Mouse (Mus musculus) megakaryocyte-erythroid progenitor cell, adult 5-6 weeks (primary cell): ENCODE data around the gene Slc12a7. TPM values are rescaled to one million over a fixed set of nuclear protein-coding genes. Genes with fewer than 3 reads are reported as not detected.

Experiments used
- ATAC-seq: replicated peaks from 2 replicates; pipeline ENCODE4 v1.8.0; 2016; ENCODE audit warnings: mild to moderate bottlenecking, inconsistent platforms; ENCODE audit not compliant: severe bottlenecking, poor library complexity, low FRiP score, low TSS enrichment
- total RNA-seq, 2 experiments: library from RNA; stranded (forward) in 1 of 2; stranded (reverse) in 1 of 2; fragments of 200-1000, 215-1000 nt in 1 of 2; fragments of >200 nt in 1 of 2; fragmentation: Nextera tagmentation in 1 of 2; gene quantifications; 2 replicates each; pipeline ENCODE4 v1.2.3; 2014 to 2017

Slc12a7 gene
- total RNA-seq, 2 experiments from 2014 or later: 3.5 to 13.3 TPM

DNA sequence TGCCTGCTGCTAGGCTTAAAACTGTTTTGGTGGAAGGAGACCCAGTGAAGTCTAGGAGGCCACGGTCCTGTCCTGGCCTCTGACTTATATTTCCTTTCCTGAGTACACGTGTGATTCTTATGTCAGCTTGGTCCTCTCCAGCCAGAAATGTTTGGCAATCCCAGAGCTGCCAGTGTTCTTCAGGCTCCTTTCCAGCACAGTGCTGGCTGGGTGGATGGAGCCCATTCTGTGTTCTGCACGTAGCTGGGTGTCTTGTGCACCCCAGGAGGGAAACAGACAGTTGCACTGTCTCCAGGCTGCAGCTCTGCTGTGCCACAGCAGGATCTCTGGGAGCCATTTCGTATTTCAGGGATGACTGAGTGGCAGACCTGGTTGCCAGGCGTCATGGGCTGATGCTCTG is 66.2 kb downstream of the Slc12a7 start:
- ATAC-seq: no peak

DNA sequence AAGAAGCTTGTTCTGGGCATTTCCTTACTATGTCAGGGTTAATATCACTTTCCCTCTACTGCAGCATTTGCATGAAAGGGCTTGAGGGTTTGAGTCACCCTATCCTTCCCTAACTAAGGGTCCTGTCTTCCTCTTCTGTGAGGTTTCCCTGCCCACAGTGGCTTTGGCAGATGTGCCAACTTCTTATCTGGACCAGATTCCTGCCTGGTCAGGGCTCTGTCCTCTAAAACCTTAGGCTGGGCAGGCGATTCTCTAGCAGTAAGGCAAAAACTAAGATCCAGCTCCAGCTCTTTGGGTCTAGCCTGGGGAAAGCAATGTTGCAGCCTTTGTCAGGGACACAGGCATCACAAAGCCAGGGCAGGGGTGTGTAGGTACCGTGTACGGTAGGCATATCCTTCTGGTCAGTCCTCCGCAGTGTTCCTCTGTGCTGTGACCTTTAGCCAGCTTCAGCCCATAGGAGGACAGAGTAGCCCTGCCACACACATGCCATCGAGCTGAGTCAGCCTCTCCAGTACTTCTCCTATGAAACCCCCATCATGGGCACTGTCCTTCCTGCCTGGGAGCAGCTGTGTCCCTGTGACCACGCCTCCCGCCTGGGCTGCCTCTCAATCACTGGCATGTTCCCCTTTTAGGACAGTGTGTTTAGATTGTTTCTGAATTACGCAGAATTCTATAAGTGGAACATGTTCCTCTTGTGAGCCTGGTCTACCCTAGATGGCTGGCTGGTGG is 70.7 kb downstream of the Slc12a7 start:
- ATAC-seq: no peak

DNA sequence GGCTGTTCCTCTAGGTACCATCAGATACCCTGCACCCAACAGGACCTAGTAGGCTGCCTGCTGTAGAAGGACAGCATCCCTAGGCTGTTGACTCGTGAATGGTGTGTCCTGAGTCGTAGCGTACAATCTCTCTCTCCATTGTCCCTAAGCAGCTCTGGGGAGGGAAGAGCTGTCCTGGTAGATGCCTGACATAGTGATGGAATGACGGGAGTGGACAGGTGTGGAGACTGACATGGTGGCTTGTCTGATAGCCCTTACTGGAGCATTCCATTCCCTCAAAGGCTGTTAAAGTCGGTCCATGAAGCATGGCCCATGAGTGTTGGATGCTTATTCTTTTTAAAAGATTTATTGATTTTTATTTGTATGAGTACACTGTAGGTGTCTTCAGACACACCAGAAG is 72.0 kb downstream of the Slc12a7 start:
- ATAC-seq: no peak

DNA sequence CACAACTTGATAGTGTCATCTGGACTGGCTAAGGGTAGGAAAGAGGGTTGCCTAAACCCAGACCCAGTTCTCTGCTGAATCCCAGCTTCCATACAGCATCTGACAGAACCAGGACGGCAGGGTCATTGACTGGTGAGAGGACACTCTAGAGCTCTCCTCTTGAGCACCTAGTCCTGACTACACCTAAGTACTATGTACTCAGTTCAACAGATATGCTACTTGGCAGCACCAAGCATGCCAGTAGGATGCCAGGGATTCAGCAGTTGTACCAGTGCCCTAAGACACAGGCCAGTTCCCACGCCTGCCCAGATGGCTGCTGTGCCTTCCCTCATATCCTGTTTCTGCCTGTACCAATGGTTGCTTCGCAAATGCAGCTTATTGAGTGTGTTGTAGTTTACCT is 80.0 kb downstream of the Slc12a7 start:
- ATAC-seq: no peak

DNA sequence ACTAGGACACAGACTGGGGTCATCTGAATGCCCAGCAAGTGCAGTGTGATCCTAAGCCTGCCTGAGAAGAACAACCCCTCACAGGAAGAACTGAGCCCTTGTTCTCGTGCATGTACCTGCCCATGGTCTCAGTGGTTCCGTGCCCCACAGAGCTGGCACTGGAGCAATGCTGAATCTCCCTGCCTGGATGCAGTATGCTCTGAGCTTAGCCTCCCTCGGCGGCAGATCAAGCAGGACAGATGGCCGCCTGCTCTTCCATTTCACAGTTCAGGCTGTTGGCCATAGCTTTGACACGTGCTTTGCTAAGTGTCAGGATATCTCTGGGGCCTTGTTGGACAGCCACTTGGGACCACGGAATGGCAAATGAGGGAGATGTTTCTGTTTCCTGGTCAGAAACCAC is 81.3 kb downstream of the Slc12a7 start:
- no peak for ATAC-seq

DNA sequence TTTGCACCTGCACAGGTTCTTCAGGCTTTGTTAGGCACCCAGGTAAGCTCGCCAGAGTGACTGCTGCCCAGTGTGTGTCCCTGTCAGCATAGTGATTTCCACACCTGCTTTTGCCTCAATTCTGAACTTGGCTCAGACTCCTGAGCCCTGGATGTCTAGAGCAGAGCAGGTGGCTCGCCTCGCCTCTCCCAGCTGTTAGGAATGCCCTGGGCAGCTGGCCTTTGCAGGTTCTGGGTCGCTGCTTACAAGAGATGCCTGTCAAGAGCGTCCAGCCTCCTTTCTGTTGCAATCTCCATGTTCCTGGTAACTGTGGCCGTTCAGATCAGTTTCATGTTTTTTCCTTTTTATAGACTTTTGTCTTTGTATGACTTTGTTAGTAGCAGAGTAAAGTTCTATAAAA is 83.4 kb downstream of the Slc12a7 start:
- no peak for ATAC-seq

DNA sequence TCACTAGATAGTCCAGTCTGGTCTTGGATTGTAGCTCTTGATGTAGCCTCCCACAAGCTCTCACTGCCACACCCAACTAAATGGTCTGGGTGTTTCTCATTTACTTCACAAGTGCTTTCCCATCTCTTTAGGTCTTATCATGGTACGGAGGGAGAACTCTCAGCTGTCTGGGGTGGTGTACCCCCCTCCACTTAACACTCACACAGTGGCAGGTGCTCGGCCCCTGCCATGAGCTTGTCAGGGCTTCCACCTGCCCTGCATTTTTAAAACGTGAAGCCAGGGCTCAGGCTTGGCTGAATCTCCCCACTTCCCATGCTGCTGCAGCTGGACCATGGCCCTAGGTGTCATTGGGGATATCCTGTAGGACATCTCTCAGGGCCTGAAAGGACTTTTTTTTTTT is 86.0 kb downstream of the Slc12a7 start:
- no peak for ATAC-seq

DNA sequence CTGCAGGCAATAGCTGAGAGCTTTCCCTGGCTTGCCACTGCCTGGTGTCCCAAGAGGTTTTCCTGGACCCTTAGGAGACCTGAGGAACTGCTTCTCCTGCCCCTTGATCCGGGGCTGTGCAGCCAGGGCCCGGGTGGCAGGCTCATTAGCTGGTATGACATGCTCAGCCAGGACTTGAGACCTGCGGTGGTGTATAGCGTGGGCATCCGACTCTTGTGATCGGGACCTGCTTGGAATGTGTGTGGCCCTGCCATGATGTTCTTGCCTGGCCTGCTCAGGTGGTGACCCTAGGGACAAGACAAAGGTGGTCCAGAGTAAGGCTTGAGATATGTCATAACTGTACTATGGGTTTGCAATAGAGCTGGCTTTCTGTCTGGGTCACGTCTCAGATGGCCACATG is 88.4 kb downstream of the Slc12a7 start:
- ATAC-seq: no peak

DNA sequence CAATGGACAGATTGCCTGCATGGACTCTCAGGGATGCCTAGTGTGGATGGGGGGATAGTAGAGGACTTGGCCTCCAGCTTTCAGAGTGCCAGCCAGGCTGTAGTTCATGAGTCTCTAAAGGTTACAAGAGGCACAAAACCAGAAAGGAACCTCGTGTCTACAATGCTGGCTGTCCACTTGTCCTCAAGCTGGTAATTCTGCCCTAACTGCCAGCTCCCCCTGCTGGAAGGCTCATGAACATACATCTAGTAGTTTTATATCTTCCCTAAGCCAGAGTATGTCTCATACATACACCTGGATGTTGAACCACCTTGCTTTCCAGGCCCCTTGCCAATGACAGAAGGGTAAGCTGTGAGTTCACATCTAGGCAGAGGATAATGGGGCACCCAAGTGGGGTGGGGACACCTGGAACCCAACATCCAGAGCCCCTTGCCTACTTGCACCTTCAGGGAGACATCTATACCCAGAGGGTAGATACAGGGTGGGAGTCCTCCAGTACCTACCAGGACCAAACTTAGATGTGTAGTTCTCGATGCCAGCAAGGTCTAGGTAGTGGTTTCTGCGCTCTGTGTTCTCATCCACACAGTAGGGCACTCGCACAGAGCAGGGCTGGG is 89.4 kb downstream of the Slc12a7 start:
- peak; percentile 63 for ATAC-seq

DNA sequence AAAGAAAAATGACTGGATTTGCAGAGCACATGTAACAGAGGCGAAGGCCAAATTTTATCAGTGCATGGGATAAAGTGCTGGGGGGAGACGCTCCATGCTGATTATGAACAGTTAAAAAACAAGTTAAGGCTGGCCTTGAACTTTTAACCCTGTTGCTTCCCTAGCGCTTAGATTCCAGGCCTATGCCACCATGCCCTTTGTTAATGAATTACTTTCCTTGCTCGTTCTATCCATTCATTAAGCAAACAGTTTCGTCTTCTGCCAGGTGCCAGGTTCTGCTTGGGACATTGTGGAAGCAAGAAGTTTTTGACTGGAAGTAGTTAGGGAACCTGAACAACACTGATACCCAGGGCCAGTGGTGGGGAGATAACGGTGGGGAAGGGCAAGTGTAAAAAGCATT is 90.8 kb downstream of the Slc12a7 start:
- no peak for ATAC-seq

DNA sequence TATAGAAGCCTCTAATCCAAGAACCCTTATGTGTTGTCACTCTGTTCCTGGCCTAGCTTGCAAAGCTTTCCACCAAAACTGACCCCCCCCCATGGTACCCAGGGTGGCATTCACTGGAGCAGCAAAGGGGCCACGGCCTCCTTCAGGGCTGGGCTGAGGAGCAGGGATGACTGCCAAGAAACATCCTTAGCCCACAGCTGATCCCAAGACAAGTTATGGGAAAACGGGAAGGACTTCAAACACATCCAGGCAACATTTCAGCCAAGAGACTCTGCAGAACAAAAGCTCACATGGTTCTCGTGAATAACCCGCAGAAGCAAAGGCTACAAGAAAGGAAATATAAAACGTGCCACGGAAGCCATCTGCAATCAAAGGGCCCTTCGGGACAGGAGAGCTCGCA is 94.3 kb downstream of the Slc12a7 start:
- no peak for ATAC-seq

DNA sequence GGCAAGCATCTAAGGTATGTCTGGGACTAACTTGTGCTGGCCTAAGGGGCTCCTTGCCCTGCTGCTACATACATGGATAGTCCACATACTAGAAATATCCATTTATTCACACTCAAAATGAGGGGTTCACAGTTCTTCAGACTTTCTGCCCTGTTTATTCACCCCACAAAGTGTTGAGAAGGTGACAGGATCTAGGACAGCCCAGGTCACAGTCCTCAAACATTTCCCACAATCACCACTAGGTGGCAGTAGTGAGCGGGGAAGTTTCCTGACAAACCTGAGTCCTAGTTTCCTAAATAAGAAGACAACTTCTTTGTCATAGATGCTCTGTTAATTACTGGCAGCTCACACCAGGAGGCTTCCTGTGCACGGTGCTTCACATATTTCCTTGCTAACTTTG is 98.6 kb downstream of the Slc12a7 start:
- ATAC-seq: peak; percentile 53; the same call in 1 of the 2 replicates

DNA sequence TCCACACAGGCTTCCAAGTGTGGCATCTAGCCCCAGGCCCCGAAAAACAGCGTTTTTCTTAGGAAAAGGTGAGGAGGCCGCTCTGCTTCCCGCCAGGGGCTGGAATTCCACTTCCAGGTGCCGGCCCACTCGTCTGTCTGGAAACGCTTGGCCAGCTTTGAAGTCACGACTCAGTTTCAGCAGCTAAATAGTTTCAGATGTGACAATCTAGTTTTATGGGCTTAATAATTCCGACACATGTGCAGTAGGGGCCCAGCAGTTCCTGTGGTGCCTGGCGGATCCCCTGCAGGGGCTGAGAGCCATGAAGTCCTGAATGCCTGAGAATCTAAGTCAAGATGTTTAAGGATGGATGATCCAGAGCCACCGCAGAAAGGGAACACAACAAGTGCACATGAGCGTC is 100.9 kb downstream of the Slc12a7 start:
- no peak for ATAC-seq

DNA sequence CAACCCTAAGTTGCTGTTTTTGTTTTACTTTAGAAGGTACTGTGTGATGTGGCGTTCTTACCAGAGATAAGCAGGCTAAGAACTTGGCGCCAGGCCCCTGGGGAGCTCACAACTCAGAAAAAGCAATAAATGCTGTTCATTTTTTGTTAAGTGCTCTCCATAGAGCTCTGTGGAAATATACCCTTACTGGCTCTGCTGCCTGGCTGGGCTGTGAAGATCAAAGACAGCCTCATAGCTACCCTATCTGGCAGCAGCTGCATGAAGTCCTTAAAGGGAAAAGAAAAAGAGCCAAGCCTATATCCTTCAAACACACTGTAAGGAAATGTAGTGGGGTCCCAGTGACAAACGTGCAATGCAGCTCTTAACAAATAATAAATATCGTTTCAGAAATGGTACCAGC is 102.9 kb downstream of the Slc12a7 start:
- no peak for ATAC-seq

DNA sequence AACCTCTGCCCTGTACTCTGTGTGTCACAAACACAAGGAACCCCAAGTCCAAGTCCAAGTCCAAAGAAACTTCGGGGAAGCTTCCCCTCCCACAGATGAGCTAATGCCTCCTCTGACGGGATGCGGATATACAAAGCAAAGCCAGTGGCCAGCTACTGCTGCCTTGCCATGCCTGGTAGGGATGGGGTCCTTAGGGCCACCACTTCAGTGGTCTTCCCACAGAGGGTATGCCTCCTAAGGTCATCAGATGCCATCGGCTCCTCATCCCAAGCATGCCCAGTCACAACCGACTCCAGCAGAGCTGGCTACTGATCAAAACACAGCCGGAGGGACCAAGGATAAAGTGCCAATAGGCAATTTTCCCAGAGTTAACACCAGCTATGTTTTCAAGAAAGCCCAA is 103.6 kb downstream of the Slc12a7 start:
- no peak for ATAC-seq

DNA sequence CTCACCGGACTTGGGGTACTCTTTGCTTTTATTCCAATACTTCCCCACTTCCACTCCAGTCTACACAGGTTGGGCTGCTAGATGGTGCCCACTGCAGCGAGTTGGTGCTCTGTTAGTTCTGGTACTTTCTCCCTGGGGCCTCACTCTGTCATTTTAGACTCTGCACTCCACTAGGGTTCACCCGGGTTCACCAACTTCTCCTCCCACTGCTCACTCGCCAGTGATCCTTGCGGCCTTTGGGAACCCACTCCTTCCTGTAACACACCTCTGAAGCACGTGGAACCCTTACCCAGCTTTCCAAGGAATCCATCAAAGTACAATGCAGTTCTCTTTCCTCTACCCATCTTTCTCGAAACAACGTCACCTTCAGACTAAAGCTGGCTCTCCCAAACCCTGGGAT is 104.8 kb downstream of the Slc12a7 start:
- no peak for ATAC-seq

DNA sequence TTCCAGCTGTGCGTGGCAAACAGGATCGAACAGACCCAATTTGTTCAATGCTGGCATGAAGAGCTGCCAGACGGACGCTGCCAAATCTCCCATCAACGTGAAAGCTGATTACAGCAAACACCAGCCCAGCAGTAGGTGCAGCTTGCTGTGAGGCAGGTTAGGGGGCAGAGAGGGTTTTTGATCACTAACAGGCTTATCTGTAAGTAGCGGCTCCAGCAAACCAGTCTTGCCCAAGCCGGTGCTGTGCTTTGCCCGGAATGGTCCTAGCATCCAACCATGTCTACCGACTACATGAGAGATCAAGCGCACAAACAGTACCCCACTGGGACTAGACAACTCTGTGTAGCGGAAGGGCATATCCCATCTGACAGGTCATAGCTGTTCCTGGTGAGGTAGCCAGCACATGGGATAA is 106.2 kb downstream of the Slc12a7 start:
- no peak for ATAC-seq

DNA sequence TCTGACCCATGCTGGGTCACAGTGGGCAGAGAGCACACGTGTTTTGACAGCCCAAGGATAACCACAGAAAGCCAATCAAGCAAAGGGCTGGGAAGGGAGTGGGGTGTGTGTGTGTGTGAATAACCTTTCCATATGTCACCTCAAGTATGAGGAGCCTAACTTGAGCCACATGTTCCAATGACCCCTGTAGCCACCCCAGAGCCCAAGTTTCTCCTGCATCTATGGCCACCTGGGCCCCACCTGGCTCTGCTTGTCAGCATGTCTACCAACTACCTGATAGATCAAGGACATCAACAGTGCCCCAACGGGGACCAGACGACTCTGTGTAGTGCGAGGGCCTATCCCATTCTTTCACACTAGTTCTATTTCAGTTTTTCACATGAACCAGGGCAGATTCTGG is 106.8 kb downstream of the Slc12a7 start:
- no peak for ATAC-seq

DNA sequence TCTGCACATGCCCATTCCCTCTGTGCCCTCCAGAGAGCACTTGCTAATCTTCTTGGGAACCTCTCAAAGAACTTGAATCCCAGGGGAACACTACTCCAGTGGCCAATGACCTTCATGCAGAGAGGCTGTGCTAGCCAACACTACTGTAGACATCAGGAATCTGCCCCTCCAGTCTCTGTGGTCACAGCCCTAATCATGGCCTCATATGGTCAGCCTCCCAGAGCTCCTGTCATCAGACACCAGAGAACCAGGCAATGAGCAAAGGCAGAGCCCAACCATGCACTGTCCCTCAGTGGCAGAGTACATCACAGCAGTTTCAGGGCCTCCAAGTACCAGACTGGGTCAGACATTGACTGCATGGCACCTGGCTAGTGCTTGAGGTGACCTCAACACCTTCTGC is 109.8 kb downstream of the Slc12a7 start:
- no peak for ATAC-seq

DNA sequence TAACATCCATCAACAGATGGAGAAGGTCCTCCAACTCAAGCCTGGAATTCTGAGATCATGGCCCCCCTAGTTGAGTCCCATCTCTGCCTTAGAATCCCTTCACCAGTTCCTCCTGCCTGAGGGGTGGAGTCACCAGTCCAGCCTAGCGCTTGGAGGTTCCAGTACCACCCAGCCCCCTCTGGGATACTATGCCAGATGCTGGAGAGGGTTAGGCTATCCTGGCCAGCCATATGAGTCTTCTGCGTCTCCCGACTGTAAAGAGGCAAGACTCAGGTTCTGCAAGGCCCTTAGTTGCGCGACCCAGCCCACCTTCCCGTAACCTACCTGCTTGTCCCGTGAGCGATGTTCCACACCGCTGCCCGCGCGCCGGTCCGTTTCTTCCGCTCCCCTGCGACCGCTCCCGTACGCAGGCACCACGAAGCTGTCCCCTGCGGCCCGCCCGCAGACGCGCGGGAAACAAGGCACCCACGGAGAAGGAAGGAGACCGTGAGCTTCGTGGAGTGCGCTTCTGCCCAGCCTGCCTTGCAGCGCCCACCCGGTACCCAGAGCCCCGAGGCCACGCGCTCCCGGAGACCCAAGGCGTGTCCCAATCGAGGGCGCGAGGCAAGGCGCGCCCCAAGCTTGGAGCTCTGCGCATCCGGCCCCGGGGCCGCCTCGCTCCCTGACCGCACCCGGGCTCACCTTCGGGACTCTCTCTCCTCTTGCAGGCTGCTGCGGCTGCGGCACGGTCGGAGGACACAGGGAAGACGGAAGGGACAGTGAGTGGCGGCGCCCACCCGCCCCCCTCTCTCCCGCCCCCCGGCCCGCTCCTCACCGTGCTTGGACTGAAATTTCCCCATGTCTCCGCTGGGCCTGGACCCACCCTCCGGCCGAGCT is 113.9 kb downstream of the Slc12a7 start:
- no peak for ATAC-seq

DNA sequence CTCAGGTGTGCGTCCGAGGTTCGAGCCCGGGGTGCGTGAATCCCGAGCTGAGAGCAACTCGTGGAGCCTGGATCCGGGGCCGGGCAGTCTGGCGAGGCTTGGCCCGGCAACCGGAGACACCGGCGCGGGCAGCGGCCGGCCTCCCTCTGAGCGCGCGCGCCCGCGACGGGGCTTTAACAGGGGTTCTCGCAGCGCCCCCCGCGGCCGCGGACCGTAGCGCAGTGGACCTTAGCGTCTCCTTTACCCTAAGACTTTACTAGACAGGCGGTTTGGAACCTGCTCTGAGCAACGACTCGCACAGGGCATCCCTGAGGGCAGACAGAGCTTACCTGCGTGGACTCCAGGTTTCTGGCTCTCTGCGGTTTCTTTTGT is 114.6 kb downstream of the Slc12a7 start, which contains the start of gene Nkd2:
TSS of gene Nkd2 (minus strand) at position 167 of the 372 bp plus-strand sequence.
- ATAC-seq: peak; percentile 87
